Mouse (Mus musculus) left cerebral cortex, postnatal 14 days (tissue): Measurements from ENCODE around the gene Nmt2. TPM values are rescaled to one million over a fixed set of nuclear protein-coding genes. Genes with fewer than 3 reads are reported as not detected.

Source experiments
- total RNA-seq, 2 experiments: library from RNA; stranded (reverse); gene quantifications; 2 replicates each; pipeline ENCODE4 v1.2.3; 2021

The Nmt2 gene
- total RNA-seq, 2 experiments from 2014 or later = 78.6 to 80.2 TPM

Other genes starting within 250 kb of the Nmt2 start
- 10 to 100 TPM; 58.4 to 58.7 TPM for gene Fam171a1, start 170.0 kb upstream of the Nmt2 start, total RNA-seq
- gene Rpp38, start 48.4 kb downstream of the Nmt2 start, total RNA-seq = 1 to 10 TPM; 7.9 to 8.4 TPM
- 1 to 10 TPM in 1 of 2 experiments, not detected in 1; 1.2 TPM for gene Acbd7, start 52.0 kb downstream of the Nmt2 start, total RNA-seq
- gene Olah, start 113.0 kb downstream of the Nmt2 start, total RNA-seq = not detected
- gene Meig1, start 138.4 kb downstream of the Nmt2 start, total RNA-seq = 1 to 10 TPM; 2.0 to 3.6 TPM
- 10 to 100 TPM; 10.1 to 10.8 TPM for gene Dclre1c, start 139.9 kb downstream of the Nmt2 start, total RNA-seq
- 1 to 10 TPM; 3.1 to 3.2 TPM for gene Suv39h2, start 190.8 kb downstream of the Nmt2 start, total RNA-seq
- gene Gm45902, start 228.6 kb downstream of the Nmt2 start, total RNA-seq = 1 to 10 TPM; 5.6 to 5.7 TPM
- 10 to 100 TPM; 42.6 to 43.3 TPM for gene Hspa14, start 228.6 kb downstream of the Nmt2 start, total RNA-seq
- gene Cdnf, start 228.8 kb downstream of the Nmt2 start, total RNA-seq = 1 to 10 TPM in 1 of 2 experiments, under 1 TPM in 1; 0.55 to 1.2 TPM